16 mouse cellular contexts compared by ENCODE assay signal in genomic region chr19:12498321-12498720, GRCm38 (mm10). TPM values are rescaled to one million over a fixed set of nuclear protein-coding genes. Genes with fewer than 3 reads are reported as not detected.
A peak's percentile ranks its signal among the peaks of the same experiment; 100 is the strongest.
DNase-seq lines count a peak whose midpoint lies in the region; ATAC-seq and TF ChIP-seq lines count a peak whose summit lies in the region.
"Had no signal": no experiment of that assay in that cellular context is flagged by ENCODE, and none has a peak within 500 bp of the region (broad histone marks: within the 10 kb centered on the region; RNA-seq: fewer than 3 reads in every experiment).

No protein-coding gene starts in this region.

- DNase-seq in left cerebral cortex, adult 2 months (ENCODE audit: extremely low spot score in 1 of 2, low spot score in 2 of 2), result no peak
- no peak for DNase-seq in left cerebral cortex, postnatal 14 days (ENCODE audit: low spot score in 2 of 2)
- DNase-seq in forebrain, embryonic 14.5 days (ENCODE audit: low spot score), result no peak
- DNase-seq in hindbrain, postnatal 0 days (ENCODE audit: low spot score), result no peak
- DNase-seq in liver, postnatal 0 days, result no peak
- no peak for DNase-seq in cerebellum, adult 9-11 months
- DNase-seq in embryo, embryonic 10 days (ENCODE audit: low spot score), result no peak
- DNase-seq: cerebellum, postnatal 25 days; lung, embryonic 14.5 days; spleen, adult 18-20 months had no signal

- peak overlapping the region; percentile 9; the same call in 1 of the 2 replicates for H3K27ac ChIP-seq in left cerebral cortex, adult 2 months
- H3K27ac ChIP-seq in forebrain, embryonic 14.5 days (ENCODE audit: low read depth, low read length), result no peak overlapping the region
- H3K27ac ChIP-seq in hindbrain, postnatal 0 days, result peak overlapping the region; percentile 92
- peak overlapping the region; percentile 96 for H3K27ac ChIP-seq in neural tube, embryonic 13.5 days (replicated peaks)
- H3K27ac ChIP-seq in liver, postnatal 0 days (ENCODE audit: low read depth), result no peak overlapping the region
- H3K27ac ChIP-seq: embryonic facial prominence, embryonic 15.5 days; kidney, postnatal 0 days; limb, embryonic 13.5 days had no signal

- ATAC-seq in forebrain, embryonic 14.5 days, result no peak
- no peak for ATAC-seq in hindbrain, postnatal 0 days
- ATAC-seq in neural tube, embryonic 13.5 days (ENCODE audit: low read depth), result no peak
- no peak for ATAC-seq in liver, postnatal 0 days
- ATAC-seq: CD4-positive, CD25-positive, alpha-beta regulatory T cell, adult 4 months had no signal

- 81% methylated on average over 4 of the region's 4 CpGs for WGBS in forebrain, embryonic 14.5 days
- 29% methylated on average over 4 of the region's 4 CpGs for WGBS in hindbrain, postnatal 0 days
- 42% methylated on average over 4 of the region's 4 CpGs for WGBS in neural tube, embryonic 13.5 days
- 67% methylated on average over 4 of the region's 4 CpGs for WGBS in liver, postnatal 0 days (ENCODE audit: insufficient replicate concordance)

- H3K9me3 ChIP-seq in forebrain, embryonic 14.5 days (replicated peaks; ENCODE audit: control insufficient read depth, low read length), result no peaks in the 10 kb centered on the region
- no peaks in the 10 kb centered on the region for H3K9me3 ChIP-seq in hindbrain, postnatal 0 days (ENCODE audit: low read length)
- H3K9me3 ChIP-seq in neural tube, embryonic 13.5 days, result no peaks in the 10 kb centered on the region
- H3K9me3 ChIP-seq in liver, postnatal 0 days (ENCODE audit: low read length), result no peaks in the 10 kb centered on the region
- H3K9me3 ChIP-seq: embryonic facial prominence, embryonic 15.5 days; limb, embryonic 13.5 days had no signal

- no peak for TF ChIP-seq CTCF in left cerebral cortex, adult 2 months (IDR thresholded peaks at IDR 0.05)
- no peak for TF ChIP-seq CTCF in hindbrain, postnatal 0 days (IDR thresholded peaks at IDR 0.05; ENCODE audit: low read depth)
- TF ChIP-seq CTCF in liver, postnatal 0 days (IDR thresholded peaks at IDR 0.05; ENCODE audit: low read depth), result no peak

- intact Hi-C loops in left cerebral cortex, adult 2 months (cut with DNase I), result no loop called here
- intact Hi-C loops in left cerebral cortex, postnatal 14 days (cut with DNase I), result loop anchor here (5.0 kb wide), 1 partner anchor 366 kb away; no protein-coding TSS in a partner anchor

- H3K4me3 ChIP-seq in left cerebral cortex, adult 2 months, result peak overlapping the region; percentile 82
- no peak overlapping the region for H3K4me3 ChIP-seq in forebrain, embryonic 14.5 days (ENCODE audit: low read depth, low read length)
- H3K4me3 ChIP-seq in hindbrain, postnatal 0 days (ENCODE audit: low read length), result no peak overlapping the region
- H3K4me3 ChIP-seq in neural tube, embryonic 13.5 days, result peak overlapping the region; percentile 82
- H3K4me3 ChIP-seq in liver, postnatal 0 days (ENCODE audit: low read depth, low read length), result no peak overlapping the region
- H3K4me3 ChIP-seq: embryonic facial prominence, embryonic 15.5 days; limb, embryonic 13.5 days had no signal

- no peaks in the 10 kb centered on the region for H3K27me3 ChIP-seq in forebrain, embryonic 14.5 days (replicated peaks; ENCODE audit: control insufficient read depth, insufficient read depth, low read length)
- no peaks in the 10 kb centered on the region for H3K27me3 ChIP-seq in hindbrain, postnatal 0 days (ENCODE audit: insufficient read depth, low read length)
- no peaks in the 10 kb centered on the region for H3K27me3 ChIP-seq in neural tube, embryonic 13.5 days
- no peaks in the 10 kb centered on the region; the same call in 1 of the 2 replicates for H3K27me3 ChIP-seq in liver, postnatal 0 days (ENCODE audit: insufficient read depth, low read length)
- H3K27me3 ChIP-seq: embryonic facial prominence, embryonic 15.5 days had no signal

- TF ChIP-seq EP300 in liver, postnatal 0 days (IDR thresholded peaks at IDR 0.05; ENCODE audit: low read depth), result no peak

- peak overlapping the region; percentile 80; the same call in 1 of the 2 replicates for H3K4me2 ChIP-seq in forebrain, embryonic 14.5 days (ENCODE audit: low read length)
- H3K4me2 ChIP-seq in hindbrain, postnatal 0 days (ENCODE audit: low read depth, low read length), result peak overlapping the region; percentile 72
- peak overlapping the region; percentile 77 for H3K4me2 ChIP-seq in neural tube, embryonic 13.5 days
- no peak overlapping the region for H3K4me2 ChIP-seq in liver, postnatal 0 days (ENCODE audit: low read depth, low read length)

- peaks cover 18% of the 10 kb centered on the region for H3K4me1 ChIP-seq in forebrain, embryonic 14.5 days (ENCODE audit: control insufficient read depth, insufficient read depth, low read length)
- H3K4me1 ChIP-seq in hindbrain, postnatal 0 days (ENCODE audit: insufficient read depth, low read length), result peaks cover 25% of the 10 kb centered on the region
- peaks cover 77% of the 10 kb centered on the region for H3K4me1 ChIP-seq in neural tube, embryonic 13.5 days (replicated peaks)
- peaks cover 6% of the 10 kb centered on the region for H3K4me1 ChIP-seq in liver, postnatal 0 days (ENCODE audit: insufficient read depth)

- no peak overlapping the region for H3K9ac ChIP-seq in forebrain, embryonic 14.5 days (ENCODE audit: low read length)
- H3K9ac ChIP-seq in hindbrain, postnatal 0 days (replicated peaks; ENCODE audit: low read length), result no peak overlapping the region
- H3K9ac ChIP-seq in neural tube, embryonic 13.5 days, result peak overlapping the region; percentile 96; the same call in 1 of the 2 replicates
- no peak overlapping the region for H3K9ac ChIP-seq in liver, postnatal 0 days (replicated peaks)
- H3K9ac ChIP-seq: embryonic facial prominence, embryonic 15.5 days; limb, embryonic 13.5 days; lung, embryonic 14.5 days had no signal

- H3K36me3 ChIP-seq in forebrain, embryonic 14.5 days (ENCODE audit: control insufficient read depth, insufficient read depth, low read length), result 0 out of 2 replicates have a peak, but pooled peaks cover 7% of the 10 kb centered on the region
- H3K36me3 ChIP-seq in hindbrain, postnatal 0 days (ENCODE audit: insufficient read depth, low read length), result no peaks in the 10 kb centered on the region
- no peaks in the 10 kb centered on the region for H3K36me3 ChIP-seq in neural tube, embryonic 13.5 days
- H3K36me3 ChIP-seq in liver, postnatal 0 days (replicated peaks; ENCODE audit: insufficient read depth, low read length), result no peaks in the 10 kb centered on the region
- H3K36me3 ChIP-seq: embryonic facial prominence, embryonic 15.5 days; limb, embryonic 13.5 days had no signal

RNA-seq across cellular contexts. Expression of gene Dtx4, which starts 2.9 kb away (rescaled TPM):
- total RNA-seq in left cerebral cortex, adult 2 months (2021), result 10 to 100 TPM; 36.0 to 36.3 TPM
- total RNA-seq in left cerebral cortex, postnatal 14 days (2021), result 10 to 100 TPM; 46.5 to 52.1 TPM
- polyA plus RNA-seq in forebrain, embryonic 14.5 days (2014; fragmentation: Nextera tagmentation; extraction: Ambion mirVana), result 15.3 and 18.2 TPM in 2 replicates
- 54.7 and 55.6 TPM in 2 replicates for total RNA-seq in hindbrain, postnatal 0 days (2014; rRNA removed)
- polyA plus RNA-seq in hindbrain, postnatal 0 days (2015; fragmentation: Nextera tagmentation; extraction: Ambion mirVana), result 23.3 and 24.6 TPM in 2 replicates
- polyA plus RNA-seq in neural tube, embryonic 13.5 days (2015; fragmentation: Nextera tagmentation; extraction: Ambion mirVana), result 34.2 and 35.5 TPM in 2 replicates
- 1.8 and 2.1 TPM in 2 replicates for polyA plus RNA-seq in liver, postnatal 0 days (2015; fragmentation: Nextera tagmentation; extraction: Ambion mirVana)
- total RNA-seq: megakaryocyte-erythroid progenitor cell, adult 5-6 weeks had no signal

RNA-seq across cellular contexts. Expression of gene Mpeg1, which starts 37.7 kb away (rescaled TPM):
- total RNA-seq in left cerebral cortex, adult 2 months (2021), result 1 to 10 TPM; 6.8 to 7.4 TPM
- total RNA-seq in left cerebral cortex, postnatal 14 days (2021), result 1 to 10 TPM; 5.0 to 6.2 TPM
- 0.55 and 0.75 TPM in 2 replicates for polyA plus RNA-seq in forebrain, embryonic 14.5 days (2014; fragmentation: Nextera tagmentation; extraction: Ambion mirVana)
- total RNA-seq in hindbrain, postnatal 0 days (2014; rRNA removed), result 2.5 and 3.1 TPM in 2 replicates
- 1.0 and 1.2 TPM in 2 replicates for polyA plus RNA-seq in hindbrain, postnatal 0 days (2015; fragmentation: Nextera tagmentation; extraction: Ambion mirVana)
- 0.54 and 0.89 TPM in 2 replicates for polyA plus RNA-seq in neural tube, embryonic 13.5 days (2015; fragmentation: Nextera tagmentation; extraction: Ambion mirVana)
- 3.5 and 3.8 TPM in 2 replicates for polyA plus RNA-seq in liver, postnatal 0 days (2015; fragmentation: Nextera tagmentation; extraction: Ambion mirVana)

RNA-seq across cellular contexts. Expression of gene Fam111a, which starts 47.2 kb away (rescaled TPM):
- total RNA-seq in left cerebral cortex, adult 2 months (2021), result 1 to 10 TPM; 1.5 to 2.2 TPM
- total RNA-seq in left cerebral cortex, postnatal 14 days (2021), result 1 to 10 TPM; 1.9 to 2.7 TPM
- polyA plus RNA-seq in forebrain, embryonic 14.5 days (2014; fragmentation: Nextera tagmentation; extraction: Ambion mirVana), result 9.9 and 10.9 TPM in 2 replicates
- 1.9 and 4.8 TPM in 2 replicates for total RNA-seq in hindbrain, postnatal 0 days (2014; rRNA removed)
- polyA plus RNA-seq in hindbrain, postnatal 0 days (2015; fragmentation: Nextera tagmentation; extraction: Ambion mirVana), result 3.2 and 3.3 TPM in 2 replicates
- 7.9 and 8.0 TPM in 2 replicates for polyA plus RNA-seq in neural tube, embryonic 13.5 days (2015; fragmentation: Nextera tagmentation; extraction: Ambion mirVana)
- polyA plus RNA-seq in liver, postnatal 0 days (2015; fragmentation: Nextera tagmentation; extraction: Ambion mirVana), result 14.4 and 15.4 TPM in 2 replicates

Comparison
In these comparisons a context has a peak if more than half of its experiments do, and no peak if none do; other contexts are left out.
1. H3K27ac ChIP-seq: peak in left cerebral cortex, adult 2 months (single experiment), hindbrain, postnatal 0 days (single experiment) and neural tube, embryonic 13.5 days (single experiment); none in forebrain, embryonic 14.5 days (single experiment) and liver, postnatal 0 days (single experiment).
2. H3K4me3 ChIP-seq: peak in left cerebral cortex, adult 2 months (single experiment) and neural tube, embryonic 13.5 days (single experiment); none in forebrain, embryonic 14.5 days (single experiment), hindbrain, postnatal 0 days (single experiment) and liver, postnatal 0 days (single experiment).